Mouse (Mus musculus): ENCODE results near the gene Ngef. TPM values are rescaled to one million over a fixed set of nuclear protein-coding genes. Genes with fewer than 3 reads are reported as not detected.
A peak's percentile ranks its signal among the peaks of the same experiment; 100 is the strongest.
"Not testable (repeated sequence)": the region's sequence is repeated elsewhere in the genome, so short reads cannot be mapped to it uniquely, and the experiment has no call there.

The Ngef gene
- polyA plus RNA-seq, 1 experiment, result 38.1 TPM

- no peaks in the 10 kb centered on the region for H3K4me1 ChIP-seq (ENCODE audit: control insufficient read depth, insufficient read depth, low read length)
- DNase-seq, result no peak
Measured at GRCm38 (mm10) chr1:87486386-87486785, 87.3 kb downstream of the Ngef start.

DNA sequence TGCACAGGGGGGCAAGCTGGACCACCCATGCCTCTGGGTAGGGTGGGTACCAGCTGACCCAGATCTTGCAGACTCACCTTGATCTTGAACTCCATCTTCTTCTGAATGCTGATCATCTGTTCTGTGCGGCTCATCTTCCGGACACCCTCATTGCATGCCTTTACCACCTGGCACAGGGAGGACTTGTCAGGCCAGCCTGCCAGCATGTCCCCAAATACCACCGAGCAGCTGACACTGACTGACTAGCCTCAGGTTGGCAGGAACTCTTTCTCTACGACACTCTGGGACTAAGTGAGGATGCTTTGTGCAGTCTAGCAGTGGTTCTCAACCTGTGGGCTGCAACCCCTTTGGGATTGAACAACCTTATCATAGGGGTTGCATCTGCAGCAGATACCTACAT is 91.1 kb downstream of the Ngef start:
- Histone ChIP-seq H3K4me3 (ENCODE audit: insufficient read depth, low read depth, low read length) (no peak overlapping the region), H3K27ac (ENCODE audit: insufficient read depth, low read depth, low read length) (no peak overlapping the region), H3K36me3 (ENCODE audit: control insufficient read depth, insufficient read depth, low read length) (no peaks in the 10 kb centered on the region), H3K4me1 (ENCODE audit: control insufficient read depth, insufficient read depth, low read length) (no peaks in the 10 kb centered on the region), H3K27me3 (replicated peaks; ENCODE audit: control insufficient read depth, insufficient read depth, low read length) (no peaks in the 10 kb centered on the region)
- 87% methylated on average over 4 of the region's 4 CpGs for WGBS
- TF ChIP-seq POLR2A (IDR thresholded peaks at IDR 0.05; ENCODE audit: low read depth, low read length) (no peak), CTCF (conservative IDR thresholded peaks at IDR 0.05; ENCODE audit: insufficient read depth, insufficient read length, low read depth, low read length) (no peak)
- no peak for DNase-seq

More at GRCm38 (mm10) chr1:87486386-87486785, 87.3 kb downstream of the Ngef start:
- Histone ChIP-seq H3K4me3 (ENCODE audit: insufficient read depth, low read depth, low read length) (no peak overlapping the region), H3K27ac (ENCODE audit: insufficient read depth, low read depth, low read length) (no peak overlapping the region), H3K36me3 (ENCODE audit: control insufficient read depth, insufficient read depth, low read length) (no peaks in the 10 kb centered on the region), H3K27me3 (replicated peaks; ENCODE audit: control insufficient read depth, insufficient read depth, low read length) (no peaks in the 10 kb centered on the region)
- 68% methylated on average over 6 of the region's 6 CpGs for WGBS
- TF ChIP-seq POLR2A (IDR thresholded peaks at IDR 0.05; ENCODE audit: low read depth, low read length) (no peak), CTCF (conservative IDR thresholded peaks at IDR 0.05; ENCODE audit: insufficient read depth, insufficient read length, low read depth, low read length) (no peak)

GRCm38 (mm10) chr1:87475076-87475895 is 98.4 kb downstream of the Ngef start:
- WGBS, result 7% methylated on average over 42 of the region's 42 CpGs
- no peaks in the 10 kb centered on the region for H3K27me3 ChIP-seq (replicated peaks; ENCODE audit: control insufficient read depth, insufficient read depth, low read length)
- no peak for TF ChIP-seq POLR2A (IDR thresholded peaks at IDR 0.05; ENCODE audit: low read depth, low read length)
- no peak for TF ChIP-seq CTCF (conservative IDR thresholded peaks at IDR 0.05; ENCODE audit: insufficient read depth, insufficient read length, low read depth, low read length)
- H3K27ac ChIP-seq (ENCODE audit: insufficient read depth, low read depth, low read length), result no peak overlapping the region
- H3K4me1 ChIP-seq (ENCODE audit: control insufficient read depth, insufficient read depth, low read length), result peaks cover 9% of the 10 kb centered on the region; the same call in 1 of the 2 replicates
- DNase-seq, result no peak
- no peaks in the 10 kb centered on the region for H3K36me3 ChIP-seq (ENCODE audit: control insufficient read depth, insufficient read depth, low read length)
- H3K4me3 ChIP-seq (ENCODE audit: insufficient read depth, low read depth, low read length), result no peak overlapping the region

DNA sequence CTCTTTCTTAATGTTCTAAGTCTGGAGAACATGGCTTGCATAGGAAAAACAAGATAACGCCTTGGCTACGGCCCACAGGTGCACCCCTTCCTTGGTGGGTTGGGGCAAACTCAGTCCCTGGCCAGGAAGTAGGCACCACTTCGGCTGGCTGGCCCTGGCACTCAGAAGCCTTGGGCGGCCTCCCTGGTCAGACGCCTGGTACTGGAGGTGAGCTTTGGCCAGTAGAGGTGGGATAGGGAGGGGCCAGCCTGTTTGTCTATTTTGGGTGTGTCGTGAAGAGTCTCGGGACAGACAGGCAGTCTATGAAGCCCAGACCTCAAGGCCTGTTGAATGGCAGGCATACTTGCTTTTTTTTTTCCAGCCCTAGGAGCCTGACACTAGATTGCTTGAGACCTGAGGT is 101.1 kb downstream of the Ngef start:
- H3K27me3 ChIP-seq (replicated peaks; ENCODE audit: control insufficient read depth, insufficient read depth, low read length), result no peaks in the 10 kb centered on the region
- TF ChIP-seq CTCF (conservative IDR thresholded peaks at IDR 0.05; ENCODE audit: insufficient read depth, insufficient read length, low read depth, low read length), result no peak
- TF ChIP-seq POLR2A (IDR thresholded peaks at IDR 0.05; ENCODE audit: low read depth, low read length), result no peak
- 56% methylated on average over 7 of the region's 7 CpGs for WGBS
- peaks cover 9% of the 10 kb centered on the region; the same call in 1 of the 2 replicates for H3K4me1 ChIP-seq (ENCODE audit: control insufficient read depth, insufficient read depth, low read length)
- H3K4me3 ChIP-seq (ENCODE audit: insufficient read depth, low read depth, low read length), result no peak overlapping the region
- peak; percentile 85 for DNase-seq
- no peak overlapping the region for H3K27ac ChIP-seq (ENCODE audit: insufficient read depth, low read depth, low read length)
- no peaks in the 10 kb centered on the region for H3K36me3 ChIP-seq (ENCODE audit: control insufficient read depth, insufficient read depth, low read length)

GRCm38 (mm10) chr1:87471914-87472313 is 101.8 kb downstream of the Ngef start:
- DNase-seq, result no peak
- H3K27me3 ChIP-seq (replicated peaks; ENCODE audit: control insufficient read depth, insufficient read depth, low read length), result no peaks in the 10 kb centered on the region
- no peak overlapping the region for H3K27ac ChIP-seq (ENCODE audit: insufficient read depth, low read depth, low read length)
- H3K36me3 ChIP-seq (ENCODE audit: control insufficient read depth, insufficient read depth, low read length), result no peaks in the 10 kb centered on the region
- H3K4me1 ChIP-seq (ENCODE audit: control insufficient read depth, insufficient read depth, low read length), result peaks cover 9% of the 10 kb centered on the region; the same call in 1 of the 2 replicates
- no peak overlapping the region for H3K4me3 ChIP-seq (ENCODE audit: insufficient read depth, low read depth, low read length)
- WGBS, result 75% methylated on average over 7 of the region's 7 CpGs
- TF ChIP-seq CTCF (conservative IDR thresholded peaks at IDR 0.05; ENCODE audit: insufficient read depth, insufficient read length, low read depth, low read length) (no peak), POLR2A (IDR thresholded peaks at IDR 0.05; ENCODE audit: low read depth, low read length) (no peak)

DNA sequence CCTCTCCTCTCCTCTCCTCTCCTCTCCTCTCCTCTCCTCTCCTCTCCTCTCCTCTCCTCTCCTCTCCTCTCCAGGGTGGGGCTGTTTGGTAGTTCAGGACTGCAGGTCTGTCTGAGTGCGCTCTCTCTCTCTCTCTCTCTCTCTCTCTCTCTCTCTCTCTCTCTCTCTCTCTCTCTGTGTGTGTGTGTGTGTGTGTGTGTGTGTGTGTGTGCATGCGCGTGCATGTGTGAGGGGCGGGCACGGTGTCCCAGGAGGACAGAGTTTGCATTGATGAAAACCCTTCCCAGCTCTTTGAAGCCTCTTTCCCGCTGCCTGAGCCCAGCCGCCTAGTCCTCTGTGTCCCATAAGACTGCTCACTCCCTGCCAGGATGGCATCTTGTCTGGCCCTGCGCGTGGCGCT is 103.7 kb downstream of the Ngef start, which contains the start of gene Snorc:
Gene Snorc, plus strand, starts transcription at position 301 of the 400 bp plus-strand sequence.
- WGBS, result 53% methylated on average over 9 of the region's 10 CpGs
- not testable (repeated sequence) for H3K36me3 ChIP-seq (ENCODE audit: control insufficient read depth, insufficient read depth, low read length); H3K4me1 ChIP-seq (ENCODE audit: control insufficient read depth, insufficient read depth, low read length); H3K4me3 ChIP-seq (ENCODE audit: insufficient read depth, low read depth, low read length); H3K27me3 ChIP-seq (replicated peaks; ENCODE audit: control insufficient read depth, insufficient read depth, low read length); DNase-seq; H3K27ac ChIP-seq (ENCODE audit: insufficient read depth, low read depth, low read length)

GRCm38 (mm10) chr1:87468321-87468720 is 105.3 kb downstream of the Ngef start:
- TF ChIP-seq POLR2A (IDR thresholded peaks at IDR 0.05; ENCODE audit: low read depth, low read length) (no peak), CTCF (conservative IDR thresholded peaks at IDR 0.05; ENCODE audit: insufficient read depth, insufficient read length, low read depth, low read length) (no peak)
- no peaks in the 10 kb centered on the region for H3K27me3 ChIP-seq (replicated peaks; ENCODE audit: control insufficient read depth, insufficient read depth, low read length)
- no peak overlapping the region for H3K27ac ChIP-seq (ENCODE audit: insufficient read depth, low read depth, low read length)
- no peak overlapping the region for H3K4me3 ChIP-seq (ENCODE audit: insufficient read depth, low read depth, low read length)
- no peak for DNase-seq
- WGBS, result 61% methylated on average over 6 of the region's 6 CpGs
- H3K36me3 ChIP-seq (ENCODE audit: control insufficient read depth, insufficient read depth, low read length), result no peaks in the 10 kb centered on the region
- peaks cover 9% of the 10 kb centered on the region; the same call in 1 of the 2 replicates for H3K4me1 ChIP-seq (ENCODE audit: control insufficient read depth, insufficient read depth, low read length)
